Mouse (Mus musculus) brain, embryonic 14.5 days (tissue): ENCODE measurements around the gene Slc9a5. TPM values are rescaled to one million over a fixed set of nuclear protein-coding genes. Genes with fewer than 3 reads are reported as not detected.
A peak's percentile ranks its signal among the peaks of the same experiment; 100 is the strongest.

Source experiments
- DNase-seq: peaks from one replicate; pipeline ENCODE4 v3.0.0-alpha.2; 2011; ENCODE audit warnings: low read depth
- CTCF ChIP-seq: fragments of 200-500 bp; IDR thresholded peaks from 2 replicates; pipeline ENCODE4 v1.5.1; 2012; ENCODE audit warnings: inconsistent platforms, mild to moderate bottlenecking, moderate library complexity, borderline replicate concordance; ENCODE audit not compliant: insufficient read depth, insufficient read length; ENCODE audit errors: extremely low read depth
- POLR2A ChIP-seq: fragments of 200-500 bp; IDR thresholded peaks from 2 replicates; pipeline ENCODE4 v1.6.1; 2012; ENCODE audit warnings: mild to moderate bottlenecking, inconsistent platforms, borderline replicate concordance; ENCODE audit not compliant: poor library complexity, insufficient read depth, insufficient read length, severe bottlenecking; ENCODE audit errors: extremely low read depth
- polyA plus RNA-seq: library from polyadenylated mRNA; depleted of rRNA; stranded (reverse); fragments of >200 nt; gene quantifications from 2 replicates; pipeline ENCODE4 v1.2.3, GENCODE M21; 2012

Gene Slc9a5
- polyA plus RNA-seq, 1 experiment = 39.3 TPM

DNA sequence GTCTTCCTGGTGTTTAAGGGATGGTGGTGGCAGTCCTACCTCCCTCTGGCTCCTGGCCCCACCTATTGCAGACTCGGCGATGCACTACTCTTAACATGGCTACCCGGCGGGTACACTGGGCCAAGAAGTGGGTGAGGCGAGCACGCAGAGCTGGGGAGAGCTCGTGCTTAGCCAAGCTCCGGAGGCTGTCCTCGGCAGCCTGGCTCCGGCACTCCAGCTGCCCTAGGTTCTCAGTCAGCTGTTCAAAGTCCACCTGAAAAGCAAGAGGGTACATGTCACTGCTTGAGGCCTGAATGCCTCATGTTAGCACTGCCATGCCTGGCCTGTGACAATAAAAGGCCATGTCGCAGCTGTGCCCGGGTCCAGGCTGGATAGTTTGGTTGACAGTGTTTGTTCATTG, 18.3 kb upstream of the Slc9a5 start:
- DNase-seq = no peak
- TF ChIP-seq POLR2A = no peak

DNA sequence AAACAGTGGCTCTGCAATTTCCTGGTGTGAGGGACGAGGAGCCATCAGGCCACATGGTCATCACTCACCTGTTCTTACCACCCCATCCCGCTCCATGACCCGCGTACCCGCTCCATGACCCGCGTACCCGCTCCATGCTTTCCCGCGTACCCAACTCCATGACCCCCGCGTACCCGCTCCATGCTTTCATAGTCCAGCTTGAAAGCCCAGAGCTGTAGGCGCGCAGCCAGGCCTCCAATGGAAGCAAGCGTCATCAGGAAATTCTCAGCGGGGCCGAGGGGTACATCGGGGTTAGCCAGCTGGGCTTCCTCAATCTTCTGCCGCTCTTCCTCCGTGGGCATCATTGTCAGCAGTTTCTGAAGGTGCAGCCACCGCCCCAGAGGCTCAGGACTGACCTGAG, 17.2 kb upstream of the Slc9a5 start:
- DNase-seq = no peak
- TF ChIP-seq POLR2A = no peak
- no peak for TF ChIP-seq CTCF

DNA sequence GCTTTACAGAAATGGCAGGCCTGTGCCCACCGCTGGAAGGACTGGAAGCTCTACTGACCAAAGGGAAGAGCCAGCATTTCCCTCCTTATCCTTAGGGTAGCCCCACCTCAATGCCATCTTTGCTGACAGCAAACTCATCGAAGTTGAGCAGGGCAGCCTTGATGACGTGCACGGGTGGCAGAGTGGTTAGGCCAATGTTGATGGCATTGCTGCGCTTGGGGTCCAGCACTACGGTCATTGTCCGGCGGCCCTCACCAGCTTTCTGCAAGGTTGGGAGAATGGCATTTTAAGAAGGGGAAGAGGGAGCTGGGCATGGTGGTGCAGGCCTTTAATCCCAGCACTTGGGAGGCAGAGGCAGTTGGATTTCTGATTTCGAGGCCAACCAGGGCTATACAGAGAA, 16.7 kb upstream of the Slc9a5 start:
- TF ChIP-seq POLR2A (no peak), CTCF (no peak)
- DNase-seq = no peak

DNA sequence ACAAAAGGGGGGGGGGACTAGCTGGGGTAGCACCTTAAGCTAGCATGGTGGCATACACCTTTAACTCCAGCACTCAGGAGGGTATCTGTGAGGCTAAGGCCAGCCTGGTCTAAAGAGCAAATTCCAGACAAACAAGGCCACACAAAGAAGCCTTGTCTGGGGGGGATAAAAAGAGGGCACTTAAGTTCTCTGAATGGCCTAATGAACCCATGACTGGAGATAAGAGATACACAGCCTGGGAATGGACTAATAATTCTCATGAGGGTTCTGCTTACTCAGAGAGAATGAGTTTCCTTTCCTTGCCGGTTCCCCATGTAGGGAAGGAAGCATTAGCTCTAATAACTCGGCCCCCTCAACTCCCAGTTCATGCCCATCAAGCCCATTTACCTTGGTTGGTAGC, 16.1 kb upstream of the Slc9a5 start:
- DNase-seq = no peak
- no peak for TF ChIP-seq POLR2A
- no peak for TF ChIP-seq CTCF

DNA sequence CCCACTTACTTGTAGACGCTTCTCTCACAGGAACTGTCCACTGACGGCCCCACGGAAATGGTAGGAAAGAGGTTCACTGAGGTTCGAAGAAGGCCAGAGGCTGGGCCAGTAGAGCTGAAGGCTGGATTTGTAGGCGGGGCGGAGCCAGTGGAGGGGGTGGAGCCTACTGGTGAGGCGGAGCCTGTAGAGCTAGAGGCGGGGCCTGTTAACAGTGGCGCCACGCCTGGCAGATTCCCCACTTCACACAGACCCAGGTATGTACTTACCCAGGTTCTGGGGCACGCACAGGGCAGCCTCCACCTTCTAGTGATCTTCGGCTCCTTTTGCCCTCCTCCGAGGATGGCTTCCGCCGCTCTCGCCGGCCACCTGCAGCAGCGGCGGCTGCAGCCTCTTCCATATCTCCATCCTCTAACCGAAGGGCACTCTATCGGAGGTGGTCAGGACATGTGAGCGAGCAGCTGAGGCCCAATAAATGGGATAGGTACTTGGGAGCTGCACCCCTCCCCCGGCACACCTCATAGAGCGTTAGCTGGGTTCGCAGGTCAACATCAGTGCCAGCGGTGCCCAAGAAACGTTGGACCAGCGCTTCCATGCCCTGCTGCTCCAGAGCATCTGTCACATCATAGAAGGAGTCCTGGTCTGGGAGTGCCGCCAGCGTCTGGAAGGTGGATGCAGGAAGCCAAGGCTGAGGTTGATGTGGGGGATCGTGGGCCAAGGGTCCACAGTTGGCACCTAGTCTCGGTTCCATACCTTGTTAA, 12.1 kb upstream of the Slc9a5 start:
- no peak for TF ChIP-seq CTCF
- no peak for TF ChIP-seq POLR2A
- no peak for DNase-seq

DNA sequence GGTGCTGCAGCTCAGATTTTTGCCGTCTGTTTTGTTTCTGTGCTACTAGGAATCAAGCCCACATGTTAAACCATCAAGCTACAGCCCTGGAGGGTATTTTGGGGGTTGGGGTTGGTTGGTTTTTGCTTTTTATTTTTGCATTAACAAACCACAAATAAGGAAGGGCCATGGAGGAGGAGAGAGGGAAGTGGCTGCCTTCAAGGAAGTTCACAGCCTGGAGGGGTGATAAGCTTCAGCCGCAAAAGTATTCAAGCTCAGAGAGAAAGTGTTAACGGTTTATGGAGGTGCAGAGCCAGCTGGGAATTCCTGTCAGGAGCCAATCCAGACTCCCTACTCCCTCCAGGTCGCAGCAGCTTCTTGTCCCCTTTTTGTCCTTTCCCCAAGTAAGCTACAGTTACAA, 9.7 kb upstream of the Slc9a5 start:
- no peak for DNase-seq
- TF ChIP-seq POLR2A (no peak), CTCF (no peak)

DNA sequence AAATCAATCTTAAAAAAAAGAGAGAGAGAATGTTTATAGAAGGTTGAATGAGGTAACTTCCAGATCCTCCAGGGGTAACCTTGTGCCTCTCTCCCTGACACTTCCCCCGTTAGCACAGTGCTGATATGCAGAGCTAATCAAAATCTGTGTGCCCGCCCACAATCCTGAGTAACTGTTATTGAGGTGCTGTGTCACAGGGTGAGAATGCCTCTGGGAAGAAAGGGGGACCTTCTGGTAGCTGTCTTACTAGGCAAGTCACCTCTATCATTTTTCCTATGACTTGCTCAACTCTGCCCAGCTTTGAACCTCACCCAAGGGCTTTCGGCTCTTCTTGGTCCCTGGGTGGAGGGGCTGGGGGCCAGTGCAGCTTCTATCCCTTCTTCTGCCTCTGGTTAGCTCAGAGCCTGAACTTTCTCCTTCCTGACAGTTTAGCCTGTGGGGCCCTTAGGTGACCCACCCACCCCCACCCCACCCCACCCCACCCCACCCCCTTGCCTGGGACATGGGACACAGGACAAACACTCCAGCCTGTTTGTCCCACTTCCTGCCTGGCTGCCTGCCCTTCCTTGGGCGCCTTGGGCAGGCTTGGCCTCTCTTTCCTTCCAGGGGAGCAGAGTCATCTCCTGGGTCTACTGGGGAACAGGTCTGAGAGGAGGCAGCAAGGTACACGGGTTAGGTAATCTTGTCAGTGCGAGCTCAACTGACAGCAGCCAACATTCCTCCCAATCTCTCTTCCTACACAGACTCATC, 8.6 kb upstream of the Slc9a5 start:
- no peak for DNase-seq
- no peak for TF ChIP-seq CTCF
- TF ChIP-seq POLR2A = no peak

DNA sequence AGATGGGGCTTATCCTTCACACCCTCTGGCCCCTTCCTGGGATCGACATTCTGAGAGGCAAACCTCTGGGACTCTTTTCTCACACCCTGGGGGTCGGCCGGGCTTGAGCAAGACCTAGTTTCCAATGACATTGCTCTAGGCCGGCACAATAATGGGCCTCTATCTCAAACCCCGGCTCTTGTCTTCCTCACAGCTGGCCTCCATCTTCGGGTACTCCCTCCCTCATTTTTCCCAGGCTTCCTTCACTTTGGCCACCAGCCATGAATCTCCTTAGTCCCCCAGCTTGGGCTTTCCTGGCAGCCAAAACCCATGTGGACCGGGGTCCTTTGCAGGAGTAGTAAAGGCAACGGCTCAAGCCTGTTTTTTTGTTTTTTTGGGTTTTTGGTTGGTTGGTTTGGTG, 7.2 kb upstream of the Slc9a5 start:
- TF ChIP-seq CTCF (no peak), POLR2A (no peak)
- peak; percentile 66 for DNase-seq

DNA sequence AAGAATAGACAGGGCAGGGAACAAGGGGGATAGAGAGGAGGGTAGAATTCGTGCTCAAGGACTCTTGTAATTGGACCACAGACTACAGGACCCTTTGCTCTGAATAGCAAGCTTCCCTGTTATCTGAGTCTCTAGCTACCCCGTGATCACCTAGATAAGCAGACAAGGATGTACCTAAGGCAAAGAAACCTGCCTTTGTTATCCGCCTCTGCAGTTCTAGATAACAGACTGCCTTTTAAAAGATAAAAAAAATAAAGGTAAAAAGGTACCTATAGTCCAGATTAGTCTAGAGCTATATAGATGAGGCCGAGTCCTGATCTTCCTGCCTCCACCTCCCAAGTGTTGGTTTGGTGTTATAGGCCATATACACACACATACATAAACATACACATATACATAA, 5.9 kb upstream of the Slc9a5 start:
- no peak for DNase-seq

DNA sequence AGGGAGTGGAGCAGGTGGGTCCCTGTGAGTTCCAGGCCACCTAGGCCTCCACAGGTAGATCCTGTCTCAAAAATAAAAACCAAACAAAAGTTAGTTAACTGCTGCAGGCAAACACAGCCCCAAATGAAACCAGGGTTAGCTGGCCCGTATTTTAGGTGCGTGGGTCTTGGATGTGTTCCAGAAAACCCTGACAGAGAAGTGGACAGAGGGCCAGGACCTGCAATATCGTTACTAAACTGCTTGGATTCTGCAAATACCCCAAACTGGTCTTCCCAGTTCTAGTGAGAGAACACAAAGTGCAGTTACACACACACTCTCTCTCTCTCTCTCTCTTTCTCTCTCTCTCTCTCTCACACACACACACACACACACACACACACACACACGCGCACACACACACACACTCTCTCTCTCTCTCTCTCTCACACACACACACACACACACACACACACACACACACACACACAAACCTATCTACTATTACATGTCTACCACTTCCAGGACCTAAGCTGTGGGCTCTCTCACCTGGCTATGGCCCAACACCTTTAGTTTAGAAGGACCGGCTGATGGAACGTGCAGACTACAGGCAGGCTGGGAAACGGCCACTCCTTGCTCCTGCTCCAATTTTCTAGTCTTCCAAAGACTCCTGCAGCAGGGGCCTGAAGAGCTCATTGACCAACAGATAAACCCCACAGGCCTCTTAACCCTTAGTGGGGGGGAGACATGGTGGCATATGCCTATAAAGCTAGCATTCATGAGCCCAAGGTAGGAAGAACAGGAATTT, 4.7 kb upstream of the Slc9a5 start:
- DNase-seq = no peak
- TF ChIP-seq CTCF (no peak), POLR2A (no peak)

More for the DNA sequence above, 5.9 kb upstream of the Slc9a5 start:
- no peak for TF ChIP-seq CTCF
- no peak for TF ChIP-seq POLR2A
